Mouse (Mus musculus) CH12.LX (cell line): ENCODE measurements around the gene Ankrd34b.

Source experiments
- CTCF ChIP-seq, 2 experiments: IDR thresholded peaks in 1 of 2; conservative IDR thresholded peaks in 1 of 2; 2 replicates each; pipeline ENCODE4 v1.5.1; 2011 to 2012; ENCODE audit warnings: low read depth in 2 of 2, low read length in 2 of 2, improper control_type of control experiment in 1 of 2, inconsistent platforms in 1 of 2, mild to moderate bottlenecking in 1 of 2, moderate library complexity in 1 of 2
- GABPA ChIP-seq: IDR thresholded peaks from 2 replicates; pipeline ENCODE4 v1.6.1; 2012; ENCODE audit warnings: low read depth, low read length, improper control_type of control experiment, inconsistent platforms; ENCODE audit not compliant: insufficient replicate concordance
- HCFC1 ChIP-seq: IDR thresholded peaks from 2 replicates; pipeline ENCODE4 v1.6.1; 2012; ENCODE audit warnings: low read depth, mild to moderate bottlenecking, inconsistent platforms, low read length, improper control_type of control experiment
- KAT2A ChIP-seq: IDR thresholded peaks from 2 replicates; pipeline ENCODE4 v1.6.1; 2012; ENCODE audit warnings: low read length, improper control_type of control experiment, inconsistent platforms; ENCODE audit not compliant: insufficient replicate concordance
- NRF1 ChIP-seq: IDR thresholded peaks from 2 replicates; pipeline ENCODE4 v1.6.1; 2014; ENCODE audit warnings: low read depth, mild to moderate bottlenecking, inconsistent platforms, low read length, improper control_type of control experiment, moderate library complexity
- POLR2A ChIP-seq: IDR thresholded peaks from 2 replicates; pipeline ENCODE4 v1.6.1; 2011; ENCODE audit warnings: low read depth, mild to moderate bottlenecking, improper control_type of control experiment, low read length
- SMC3 ChIP-seq: IDR thresholded peaks from 2 replicates; pipeline ENCODE4 v1.6.1; 2011; ENCODE audit warnings: low read depth, low read length, improper control_type of control experiment
- USF1 ChIP-seq: IDR thresholded peaks from 2 replicates; pipeline ENCODE4 v1.6.1; 2014; ENCODE audit warnings: low read depth, mild to moderate bottlenecking, inconsistent platforms, low read length, improper control_type of control experiment

GRCm38 (mm10) chr13:92426294-92427051, 777 bp downstream of the Ankrd34b start:
- TF ChIP-seq POLR2A (no peak), NRF1 (no peak), KAT2A (no peak), USF1 (no peak), CTCF (conservative IDR thresholded peaks at IDR 0.05 in 1 of 2, IDR thresholded peaks at IDR 0.05 in 1 of 2; ENCODE audit: low read depth in 2 of 2, low read length in 2 of 2) (no peak), HCFC1 (no peak), GABPA (no peak), SMC3 (no peak)
